Mouse (Mus musculus): ENCODE results near the gene Spdya.
"Not testable (repeated sequence)": the region's sequence is repeated elsewhere in the genome, so short reads cannot be mapped to it uniquely, and the experiment has no call there.

Spdya gene

GRCm38 (mm10) chr17:71631806-71632205 is 79.9 kb downstream of the Spdya start:
- DNase-seq (ENCODE audit: inconsistent age in 2 of 2, low spot score in 1 of 2): no peak

GRCm38 (mm10) chr17:71633350-71633749 is 81.5 kb downstream of the Spdya start:
- no peak for DNase-seq (ENCODE audit: inconsistent age in 2 of 2, low spot score in 1 of 2)

- DNase-seq (ENCODE audit: inconsistent age in 2 of 2, low spot score in 1 of 2): no peak
Observed at GRCm38 (mm10) chr17:71636786-71637185, 84.9 kb downstream of the Spdya start.

GRCm38 (mm10) chr17:71637750-71638265 is 85.9 kb downstream of the Spdya start:
- DNase-seq (ENCODE audit: inconsistent age in 2 of 2, low spot score in 1 of 2): peak; percentile 32 to 62

GRCm38 (mm10) chr17:71639056-71639455 is 87.2 kb downstream of the Spdya start:
- DNase-seq (ENCODE audit: inconsistent age in 2 of 2, low spot score in 1 of 2): not testable (repeated sequence)

Data from adrenal gland, adult (tissue).